Mouse (Mus musculus): ENCODE measurements around the gene Nostrin.

GRCm38 (mm10) chr2:69118994-69119393 is 16.6 kb upstream of the Nostrin start:
- no peak for TF ChIP-seq CTCF (conservative IDR thresholded peaks at IDR 0.05 in 1 of 2, IDR thresholded peaks at IDR 0.05 in 1 of 2; ENCODE audit: low read depth in 2 of 2, low read length in 2 of 2)
- TF ChIP-seq USF2 (conservative IDR thresholded peaks at IDR 0.05; ENCODE audit: low read depth, low read length), result no peak
- TF ChIP-seq POLR2AphosphoS2 (IDR thresholded peaks at IDR 0.05; ENCODE audit: low read depth, low read length), result no peak
- no peak for TF ChIP-seq JUND (conservative IDR thresholded peaks at IDR 0.05; ENCODE audit: low read depth, low read length)
- TF ChIP-seq ETS1 (conservative IDR thresholded peaks at IDR 0.05; ENCODE audit: low read depth, low read length), result no peak
- TF ChIP-seq USF1 (IDR thresholded peaks at IDR 0.05; ENCODE audit: low read depth, low read length), result no peak
- TF ChIP-seq POLR2A (IDR thresholded peaks at IDR 0.05; ENCODE audit: low read depth, low read length), result no peak
- TF ChIP-seq KAT2A (IDR thresholded peaks at IDR 0.05; ENCODE audit: insufficient replicate concordance, low read length), result no peak
- TF ChIP-seq SMC3 (IDR thresholded peaks at IDR 0.05; ENCODE audit: low read depth, low read length), result no peak
- no peak for TF ChIP-seq TCF12 (IDR thresholded peaks at IDR 0.05; ENCODE audit: low read depth, low read length)
- TF ChIP-seq UBTF (IDR thresholded peaks at IDR 0.05; ENCODE audit: low read depth, low read length), result no peak
- TF ChIP-seq SIN3A (IDR thresholded peaks at IDR 0.05; ENCODE audit: low read length), result no peak
- TF ChIP-seq EP300 (IDR thresholded peaks at IDR 0.05; ENCODE audit: low read length), result no peak
- TF ChIP-seq CHD1 (IDR thresholded peaks at IDR 0.05; ENCODE audit: low read depth, low read length), result no peak

Data from CH12.LX (cell line).